Mouse (Mus musculus): ENCODE measurements around the gene Gm9008.
"Not testable (repeated sequence)": the region's sequence is repeated elsewhere in the genome, so short reads cannot be mapped to it uniquely, and the experiment has no call there.

The Gm9008 gene

DNA sequence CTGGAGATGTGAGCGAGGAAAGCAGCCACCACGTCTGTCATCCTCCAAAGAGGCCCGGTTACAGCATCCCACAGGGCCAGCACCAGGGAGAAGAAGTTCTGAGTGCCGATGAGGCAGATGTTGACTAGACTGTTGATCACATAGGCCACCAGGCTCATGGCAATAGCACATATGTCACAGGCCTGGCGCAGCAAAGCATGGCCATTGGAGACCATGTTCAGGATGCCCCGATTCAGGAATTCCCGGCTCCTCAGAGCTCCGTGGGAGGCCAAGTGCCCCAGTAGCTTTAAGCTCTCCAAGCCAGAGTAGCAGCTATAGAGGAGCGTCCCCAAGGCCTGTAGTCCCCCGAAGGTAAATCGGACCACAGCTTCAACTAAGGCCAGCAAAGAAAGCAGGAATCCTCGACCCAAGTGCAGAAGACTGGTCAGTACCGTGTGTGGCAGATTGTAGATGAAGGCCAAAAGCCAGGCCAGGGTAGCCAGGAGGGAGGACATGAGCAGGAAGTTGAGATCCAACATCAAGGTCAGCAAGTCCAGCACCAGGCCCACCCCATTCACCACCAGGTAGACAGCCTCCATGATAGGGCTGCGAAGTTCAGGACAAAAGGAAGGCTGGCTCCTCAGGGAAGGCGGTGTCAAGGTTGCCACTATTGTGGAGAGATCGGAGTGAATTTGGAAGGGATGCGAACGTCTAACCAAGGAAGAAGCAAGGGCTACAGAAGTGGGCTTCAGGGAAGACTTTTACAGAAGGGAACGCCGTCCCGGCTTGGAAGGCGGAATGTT lies at the start of gene Gm9008:
Gene Gm9008 (minus strand): TSS at position 731 of the 782 bp plus-strand sequence.
- not testable (repeated sequence) for DNase-seq

DNA sequence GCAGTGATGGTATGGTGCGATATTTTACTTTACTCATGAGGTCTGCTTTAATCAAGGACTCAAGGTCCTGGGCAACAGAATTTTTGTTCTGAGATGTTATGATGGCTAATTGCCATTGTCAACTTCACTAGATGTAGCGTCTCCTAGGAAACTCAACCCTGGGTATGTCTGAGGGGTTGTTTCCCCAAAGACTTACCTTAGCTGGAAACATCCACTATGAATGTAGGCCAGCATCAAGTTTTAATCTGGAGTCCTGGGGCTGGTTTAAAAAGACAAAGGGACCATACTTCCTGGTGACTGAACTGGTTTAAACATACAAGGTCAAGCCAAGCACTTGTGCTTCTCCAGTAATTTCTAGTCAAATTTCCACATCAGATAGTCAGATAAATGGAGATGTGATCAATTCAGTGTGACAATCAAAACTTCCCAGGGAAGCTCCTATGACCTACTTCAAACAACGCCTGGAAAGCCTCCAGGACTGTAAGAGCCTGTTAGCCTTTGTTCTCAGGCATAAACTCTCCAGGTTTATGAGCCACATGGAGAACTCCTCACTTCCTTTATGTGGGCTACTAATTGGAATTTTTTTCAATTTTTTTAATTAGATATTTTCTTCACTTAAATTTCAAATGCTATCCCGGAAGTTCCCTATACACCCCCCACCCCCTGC lies 24.5 kb upstream of the Gm9008 start:
- no peak for DNase-seq

DNA sequence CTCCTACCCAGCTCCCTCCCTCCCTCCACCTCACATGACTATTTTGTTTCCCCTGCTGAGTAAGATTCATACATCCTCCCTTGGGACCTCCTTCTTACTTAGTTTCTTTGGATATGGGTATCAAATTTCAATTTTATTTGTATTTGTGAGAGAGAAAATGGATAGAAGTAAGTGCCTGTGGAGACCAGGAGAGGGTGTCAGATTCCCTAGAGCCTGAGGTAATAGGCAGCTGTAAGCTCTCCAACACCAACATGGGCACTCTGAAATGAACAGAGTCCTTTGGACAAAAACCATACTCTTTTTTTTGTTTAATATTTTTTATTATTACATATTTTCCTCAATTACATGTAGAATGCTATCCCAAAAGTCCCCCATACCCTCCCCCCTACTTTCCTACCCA lies 12.6 kb upstream of the Gm9008 start:
- DNase-seq = no peak

DNA sequence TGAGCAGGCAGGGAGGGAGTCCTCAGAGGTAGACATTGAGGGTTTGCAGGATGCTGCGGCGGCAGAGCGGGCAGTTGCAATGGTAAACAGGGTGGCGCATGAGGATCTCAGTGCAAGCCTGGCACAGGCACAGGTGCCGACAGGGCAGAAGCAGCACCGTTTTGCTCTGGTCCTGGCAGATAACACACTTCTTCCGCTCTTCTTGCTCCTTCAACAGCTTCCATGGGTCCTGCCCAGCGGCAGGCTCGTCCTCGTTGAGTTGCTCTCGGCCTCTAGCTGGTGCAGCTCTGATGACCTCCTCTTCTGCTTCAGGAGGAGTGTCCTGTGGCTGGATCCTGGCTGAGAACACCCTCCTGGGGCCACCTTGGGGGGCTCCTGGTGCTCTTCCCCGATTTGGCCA lies 1.2 kb downstream of the Gm9008 start:
- not testable (repeated sequence) for DNase-seq

DNA sequence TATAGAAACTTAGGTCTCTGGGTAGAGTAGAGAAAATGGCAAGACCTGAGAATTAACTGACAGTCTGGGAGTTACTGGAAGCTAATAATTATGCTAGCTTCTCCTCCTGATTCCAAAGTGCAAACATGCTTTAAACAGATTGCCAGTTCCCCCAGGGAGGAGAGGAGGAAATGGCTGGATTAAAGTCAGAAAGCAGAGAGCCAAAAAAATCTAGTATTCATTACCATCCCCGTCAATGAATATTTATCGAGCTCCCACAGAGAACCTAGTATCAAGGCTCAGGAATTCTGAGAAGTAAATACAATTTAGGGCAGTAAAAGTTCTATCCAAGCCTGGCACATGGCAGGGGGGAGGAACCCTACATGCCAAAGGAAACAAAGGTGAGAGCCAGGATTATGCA lies 29.4 kb downstream of the Gm9008 start:
- no peak for DNase-seq

Data from cerebellum, adult 11 months (tissue).